Mouse (Mus musculus): ENCODE measurements around the gene Tmem175.
"Not testable (repeated sequence)": the region's sequence is repeated elsewhere in the genome, so short reads cannot be mapped to it uniquely, and the experiment has no call there.

The Tmem175 gene

DNA sequence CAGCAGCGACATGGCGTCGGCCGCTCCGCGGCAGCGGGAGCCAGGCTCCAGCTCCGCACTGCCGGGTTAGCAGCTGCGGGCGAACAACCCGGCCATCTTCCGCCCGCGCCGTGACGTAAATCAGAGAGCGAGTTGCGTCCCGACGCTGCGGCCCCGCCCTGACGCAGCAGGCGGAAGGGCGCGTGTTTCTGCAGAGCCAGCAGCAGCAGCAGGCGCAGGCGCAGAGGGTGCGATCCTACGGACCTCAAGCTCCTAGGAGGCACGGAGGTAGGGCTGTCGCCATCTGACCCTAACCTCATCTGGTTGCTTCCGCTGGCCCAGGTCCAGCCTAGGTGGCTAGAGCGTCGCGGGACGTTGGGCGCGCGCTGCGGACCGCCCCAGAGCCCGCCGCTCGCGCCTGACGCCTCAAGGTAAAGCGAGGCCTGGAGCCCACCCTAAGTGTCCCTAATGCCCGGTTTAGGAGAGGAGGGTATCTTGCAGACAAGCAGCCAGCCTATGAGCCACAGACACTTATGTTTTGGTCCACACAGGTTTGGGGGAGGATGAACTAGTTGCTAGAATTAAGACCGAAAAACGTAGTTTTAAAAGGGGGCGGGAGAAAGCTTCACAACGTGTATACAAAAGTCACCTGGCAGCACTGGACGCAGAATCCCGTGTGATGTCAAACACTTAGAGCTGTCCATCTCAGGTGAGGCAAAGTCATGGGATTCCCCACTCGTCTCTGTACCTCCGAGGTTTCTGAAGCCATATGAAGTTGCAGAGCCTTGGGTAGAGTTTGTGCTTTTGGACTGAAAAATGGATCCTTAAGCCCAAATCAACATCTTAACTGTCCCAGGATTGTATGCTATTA is at the start of gene Tmem175, which contains the start of gene Gak:
Gene Tmem175, plus strand, starts transcription at position 137 of the 850 bp plus-strand sequence.
Gene Gak, minus strand, starts transcription at position 122 of the 850 bp plus-strand sequence.
- in situ Hi-C loops (cut with MseI, MboI) = no loop called here

DNA sequence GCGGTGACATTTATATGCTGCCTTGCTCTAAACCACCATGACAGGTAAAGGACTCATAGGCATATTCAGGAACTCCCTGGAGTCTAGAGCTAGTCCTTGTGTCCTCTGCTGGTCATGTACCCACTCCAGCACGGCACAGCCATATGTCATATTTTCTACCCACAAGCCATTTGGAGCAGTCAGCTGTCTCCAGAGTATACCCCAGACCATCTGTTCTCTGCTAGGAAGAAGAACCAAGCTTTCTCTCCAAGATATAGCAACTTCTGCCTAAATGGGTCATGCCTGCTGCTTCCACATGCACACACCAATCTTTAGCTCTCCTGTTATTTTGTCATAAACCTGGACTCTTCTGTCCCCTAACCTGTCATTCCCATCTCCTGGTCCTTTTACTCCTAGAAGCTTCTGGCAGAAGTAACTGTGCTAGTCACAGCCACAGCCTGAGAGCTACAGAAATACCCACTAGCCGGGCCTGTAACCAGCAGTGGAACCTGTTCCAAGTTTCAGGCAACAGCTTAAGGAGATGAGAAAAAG is 48.1 kb upstream of the Tmem175 start:
- in situ Hi-C loops (cut with MseI, MboI) = no loop called here

DNA sequence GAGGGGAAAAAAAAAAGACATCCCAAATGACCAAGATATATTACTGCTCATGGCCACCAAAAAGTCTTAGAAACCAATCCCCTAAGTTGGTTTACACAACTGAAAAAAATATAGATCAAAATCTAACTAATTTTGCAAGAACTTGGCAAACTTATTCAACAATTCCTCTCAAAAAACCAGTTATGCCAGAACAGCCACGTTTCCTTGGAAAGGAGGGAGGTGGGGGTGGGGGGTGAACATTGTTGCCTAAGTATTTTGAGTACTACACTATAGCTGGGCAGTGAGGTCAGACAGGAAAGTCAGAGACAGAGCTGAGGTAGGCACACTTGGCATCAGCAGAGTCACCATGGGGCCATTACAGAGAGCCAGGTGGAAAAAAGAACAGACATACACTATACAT is 29.6 kb upstream of the Tmem175 start:
- in situ Hi-C loops (cut with MseI, MboI) = no loop called here

DNA sequence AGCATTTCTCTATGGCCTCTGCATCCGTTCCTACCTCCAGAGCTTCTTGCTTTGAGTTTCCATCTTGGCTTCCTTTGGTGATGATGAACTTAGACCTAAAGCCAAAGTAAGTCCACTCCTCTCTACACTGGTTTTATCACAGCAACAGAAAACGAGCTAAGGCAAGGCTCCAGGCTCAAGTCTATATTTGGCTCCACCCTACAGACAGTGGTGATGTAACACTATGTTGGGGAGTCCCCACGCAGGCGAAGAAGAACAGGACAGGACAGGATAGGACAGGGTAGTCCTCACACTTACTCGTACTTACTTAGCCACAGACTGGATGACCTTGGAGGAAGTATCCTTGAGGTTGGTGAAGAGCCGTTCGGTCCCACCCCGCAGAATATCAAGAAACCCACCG is 27.0 kb upstream of the Tmem175 start:
- in situ Hi-C loops (cut with MseI, MboI) = no loop called here

DNA sequence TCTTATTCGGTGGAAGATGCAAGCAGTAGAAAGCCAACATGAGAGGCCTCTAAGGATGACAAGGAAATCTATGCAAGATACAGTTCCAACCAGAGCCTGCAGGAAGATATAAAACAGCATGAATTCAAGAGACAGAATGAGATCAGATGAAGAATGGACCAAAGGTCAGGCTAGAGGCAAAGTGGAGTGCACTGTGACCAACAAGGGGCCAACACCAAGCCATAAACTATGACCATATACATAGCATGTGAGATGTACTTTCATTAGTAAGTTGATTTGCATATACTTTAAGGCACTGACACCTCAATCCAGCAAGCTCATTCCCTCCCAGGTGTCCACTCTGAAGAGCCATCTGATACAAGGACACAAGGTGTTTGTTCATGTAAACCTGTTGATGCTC is 19.1 kb upstream of the Tmem175 start:
- in situ Hi-C loops (cut with MseI, MboI) = no loop called here

DNA sequence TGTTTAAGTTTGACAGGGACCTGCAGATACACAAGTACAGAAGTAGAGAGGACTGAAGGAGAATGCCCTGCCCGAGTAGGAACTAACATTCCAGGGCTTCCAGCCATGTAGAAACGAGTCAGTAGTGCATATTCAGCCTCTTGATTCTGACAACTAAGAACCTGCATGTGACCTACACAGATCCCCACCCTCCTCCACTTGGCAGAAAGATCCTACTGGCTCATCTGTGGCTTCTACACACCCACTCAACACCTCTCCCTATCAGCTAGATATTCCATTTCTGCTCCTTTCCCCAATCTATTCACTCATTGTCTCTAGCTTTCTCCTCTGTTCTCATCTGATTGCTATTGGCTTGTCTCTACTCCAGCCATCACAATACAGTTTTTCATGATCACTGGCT is 7.7 kb upstream of the Tmem175 start:
- in situ Hi-C loops (cut with MseI, MboI) = no loop called here

DNA sequence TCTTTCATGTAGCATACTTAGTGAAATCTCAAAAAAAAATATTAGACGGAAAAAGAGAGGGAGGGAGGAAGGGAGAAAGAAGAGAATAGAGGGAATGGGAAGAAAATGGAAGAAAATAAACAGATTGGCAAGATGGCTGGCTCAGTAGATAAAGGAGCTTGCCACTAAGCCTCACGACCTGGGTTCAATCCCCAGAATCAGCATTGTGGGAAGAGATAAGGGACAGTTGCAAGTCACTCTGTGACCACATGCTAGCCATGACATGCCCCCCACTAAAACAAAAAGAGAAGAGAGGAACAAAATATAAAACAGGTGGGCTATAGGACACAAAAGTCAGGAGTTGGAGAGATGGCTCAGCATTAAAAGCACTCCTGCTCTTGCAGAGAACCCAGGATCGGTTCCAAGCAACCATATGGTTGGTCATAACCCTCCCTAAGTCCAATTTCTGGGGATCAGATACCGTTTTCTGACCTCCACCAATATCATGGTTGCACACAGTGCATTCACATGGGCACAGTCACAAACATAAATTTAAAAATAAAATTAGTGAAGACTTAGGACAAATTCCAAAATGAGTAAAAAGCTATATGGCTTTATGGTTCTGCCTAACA is 3.4 kb upstream of the Tmem175 start:
- in situ Hi-C loops (cut with MseI, MboI) = no loop called here

DNA sequence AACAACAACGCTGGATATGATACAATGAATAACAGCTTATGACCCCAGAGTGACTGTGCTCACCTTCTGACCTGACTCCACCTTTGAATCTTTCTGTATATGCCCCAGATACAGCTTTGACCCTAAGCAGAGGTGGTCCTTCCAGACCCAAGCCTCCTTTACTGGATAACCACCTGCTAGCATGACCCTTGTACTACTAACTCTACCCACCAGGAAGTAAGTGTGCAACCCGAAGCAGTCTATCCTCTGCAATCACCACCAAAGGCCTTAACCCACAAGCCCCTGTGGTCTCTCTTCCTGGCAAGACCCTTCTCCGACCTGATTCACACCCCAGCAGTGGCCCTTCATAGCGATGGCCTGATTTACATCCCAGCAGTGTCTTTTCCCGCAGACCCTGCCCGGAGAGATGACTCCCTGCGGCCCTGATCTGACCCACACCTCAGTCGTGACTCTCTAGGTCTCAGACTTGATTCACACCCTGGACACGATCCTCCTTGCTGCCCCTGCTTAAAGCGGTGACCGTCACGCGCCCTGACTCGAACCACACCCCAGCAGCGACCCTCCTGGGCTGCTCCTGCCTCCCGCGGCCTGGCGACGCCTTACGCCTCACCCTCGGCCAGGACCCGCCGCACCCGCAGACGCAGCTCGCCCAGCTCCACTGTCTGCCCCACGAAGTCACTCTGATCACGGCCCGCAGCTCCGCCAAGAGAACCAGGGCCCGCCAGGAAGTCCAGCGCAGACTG is 508 bp upstream of the Tmem175 start:
- in situ Hi-C loops (cut with MseI, MboI) = no loop called here

DNA sequence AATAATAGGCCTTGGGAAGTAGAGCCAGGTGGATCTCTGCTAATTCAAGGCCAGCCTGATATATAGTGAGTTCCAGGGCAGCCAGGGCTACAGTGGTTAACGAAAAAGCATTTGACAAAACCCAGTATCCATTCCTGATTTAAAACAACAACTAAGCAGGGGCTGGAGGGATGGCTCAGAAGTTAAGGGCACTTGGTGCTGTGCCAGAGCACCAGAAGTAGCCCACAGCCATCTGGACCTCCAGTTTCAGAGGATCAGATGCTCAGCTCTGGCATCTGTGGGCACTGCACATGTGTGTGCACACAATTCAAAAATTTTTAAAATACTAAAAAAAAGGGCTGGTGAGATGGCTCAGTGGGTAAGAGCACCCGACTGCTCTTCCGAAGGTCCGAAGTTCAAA is 4.1 kb downstream of the Tmem175 start:
- in situ Hi-C loops (cut with MseI, MboI) = no loop called here

DNA sequence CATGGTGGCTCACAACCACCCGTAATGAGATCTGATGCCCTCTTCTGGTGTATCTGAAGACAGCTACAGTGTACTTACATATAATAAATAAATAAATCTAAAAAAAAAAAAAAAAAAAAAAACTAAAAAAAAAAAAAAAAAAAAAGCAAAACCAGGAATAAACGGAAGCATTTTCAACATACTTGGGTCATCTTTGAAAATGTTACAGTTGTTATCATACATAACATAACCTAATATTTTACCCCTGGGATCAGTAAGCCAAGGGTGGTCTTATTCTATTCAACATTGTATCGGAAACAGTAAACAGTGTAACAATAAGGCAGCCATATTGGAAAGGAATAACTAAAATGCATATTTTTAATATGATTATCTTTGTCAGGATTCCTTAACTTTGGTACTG is 4.5 kb downstream of the Tmem175 start:
- in situ Hi-C loops (cut with MseI, MboI) = not testable (repeated sequence)

DNA sequence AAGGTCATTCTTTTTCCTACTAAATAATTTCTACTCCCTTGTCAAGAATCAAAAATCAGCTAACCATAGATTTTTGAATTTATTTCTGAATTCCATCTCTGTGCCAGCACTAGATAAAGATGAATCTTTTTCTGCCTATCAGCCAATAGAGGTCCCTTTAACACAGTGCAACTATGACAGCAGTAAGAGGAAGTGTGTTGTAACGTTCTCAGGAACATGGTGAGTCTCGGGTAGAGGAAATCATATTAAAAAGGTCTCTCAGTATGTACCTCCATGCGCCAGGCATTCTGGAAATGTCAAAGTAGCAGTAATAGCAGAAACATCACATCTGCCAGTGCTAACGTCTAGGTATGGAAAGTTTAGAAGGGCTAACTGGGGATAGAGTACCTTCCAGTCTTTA is 6.6 kb downstream of the Tmem175 start:
- in situ Hi-C loops (cut with MseI, MboI) = no loop called here

DNA sequence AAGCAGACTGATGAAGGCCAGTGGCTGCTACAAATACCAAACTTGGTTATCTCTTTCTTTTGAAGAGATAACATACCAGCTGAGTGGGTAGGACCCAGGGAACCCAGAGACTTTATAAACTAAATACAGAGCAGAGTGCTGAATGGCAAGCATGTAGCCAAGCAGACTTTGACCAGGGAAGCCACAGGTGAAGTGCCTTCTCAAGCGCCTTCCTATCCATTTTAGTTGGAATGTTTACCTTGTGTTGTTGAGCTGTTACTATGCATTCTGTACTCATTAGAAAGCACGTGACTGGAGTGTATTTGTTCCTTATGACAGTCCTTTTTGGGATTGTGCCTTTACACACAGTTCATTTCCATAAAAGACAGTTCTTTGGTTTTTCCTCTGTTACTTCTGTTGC is 14.1 kb downstream of the Tmem175 start:
- in situ Hi-C loops (cut with MseI, MboI) = no loop called here

DNA sequence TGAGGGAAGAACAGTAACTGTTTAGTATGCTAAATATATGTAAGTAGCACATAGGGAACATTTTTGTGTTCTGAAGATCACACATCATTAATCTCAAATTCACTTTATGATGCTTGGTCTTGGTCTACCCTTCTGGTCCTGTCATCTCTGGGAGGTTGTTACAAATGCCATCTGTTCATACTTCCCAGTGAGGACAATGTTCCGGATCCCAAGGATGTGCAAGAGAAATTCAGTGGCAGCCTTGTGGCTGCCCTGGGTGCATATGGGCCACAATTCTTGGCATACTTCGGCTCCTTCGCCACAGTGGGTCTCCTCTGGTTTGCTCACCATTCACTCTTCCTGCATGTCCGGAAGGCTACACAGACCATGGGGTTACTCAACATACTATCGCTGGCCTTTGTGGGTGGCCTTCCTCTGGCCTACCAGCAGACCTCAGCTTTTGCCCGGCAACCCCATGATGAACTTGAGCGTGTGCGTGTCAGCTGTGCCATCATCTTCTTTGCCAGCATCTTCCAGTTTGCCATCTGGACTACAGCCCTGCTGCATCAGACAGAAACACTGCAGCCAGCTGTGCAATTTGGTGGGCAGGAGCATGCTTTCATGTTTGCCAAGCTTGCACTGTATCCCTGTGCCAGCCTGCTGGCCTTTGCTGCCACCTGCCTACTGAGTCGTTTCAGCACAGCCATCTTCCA is 16.2 kb downstream of the Tmem175 start:
- in situ Hi-C loops (cut with MseI, MboI) = no loop called here

DNA sequence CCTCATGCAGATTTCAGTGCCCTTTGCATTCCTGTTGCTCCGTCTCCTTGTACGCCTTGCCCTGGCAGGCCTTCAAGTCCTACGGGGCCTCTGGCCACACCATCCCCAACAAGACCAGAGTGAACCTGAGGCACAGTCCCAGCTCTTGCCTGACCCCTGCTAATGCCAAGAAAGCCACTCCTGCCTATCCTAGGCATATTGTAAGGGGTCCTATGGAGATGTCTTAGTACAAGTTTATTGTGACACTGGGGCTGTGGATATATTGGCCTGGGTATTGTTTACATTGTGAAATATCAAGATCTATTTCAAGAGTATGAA is 16.7 kb downstream of the Tmem175 start:
- in situ Hi-C loops (cut with MseI, MboI) = no loop called here

DNA sequence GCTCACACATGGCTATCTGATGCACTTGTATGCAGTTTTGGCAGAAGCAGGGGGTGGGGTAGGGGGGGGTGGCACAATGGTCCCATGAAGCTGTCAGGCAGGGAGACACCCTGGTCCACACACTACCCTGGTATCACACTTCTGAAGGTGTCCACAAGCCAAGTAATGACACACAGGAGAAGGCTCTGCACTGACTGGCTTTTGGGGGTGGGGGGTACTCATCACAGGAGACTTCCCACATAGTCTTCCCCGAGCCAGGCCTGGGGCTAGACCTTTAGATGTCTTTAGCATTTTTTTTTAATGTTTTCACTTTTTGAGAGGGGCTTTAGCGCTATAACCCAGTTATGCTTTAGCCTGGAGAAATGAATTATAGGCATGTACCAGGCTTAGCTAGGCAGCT is 17.7 kb downstream of the Tmem175 start:
- in situ Hi-C loops (cut with MseI, MboI) = no loop called here

DNA sequence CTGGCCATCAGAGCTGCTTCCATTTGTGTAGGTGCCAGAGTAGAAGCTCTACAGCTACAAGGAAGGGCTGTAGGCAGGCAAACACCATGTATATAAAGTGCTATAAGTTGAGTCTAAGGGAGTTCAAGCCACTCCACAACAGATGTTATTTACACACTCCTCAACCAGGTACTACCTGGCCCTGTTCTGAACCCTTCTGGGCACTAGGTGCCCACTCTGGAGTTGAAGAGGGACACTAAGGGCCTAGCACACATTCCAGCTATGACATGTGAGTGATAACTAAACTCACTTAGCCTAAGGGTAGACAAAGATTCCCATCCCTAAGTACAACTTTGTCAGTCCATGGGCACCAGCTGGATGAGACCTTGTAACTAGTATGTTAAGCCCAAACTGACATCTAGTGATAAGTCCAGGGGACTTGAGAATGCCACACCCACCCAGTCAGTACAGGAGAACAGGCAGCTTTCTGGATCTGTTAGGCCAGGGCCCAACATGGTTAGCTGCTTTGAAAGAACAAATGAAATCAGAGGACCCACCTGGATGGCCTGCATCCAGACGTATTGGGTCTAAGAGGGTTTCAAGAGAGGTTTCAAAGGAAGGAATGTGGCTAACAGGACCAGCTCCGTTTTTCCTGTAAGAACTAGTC is 18.4 kb downstream of the Tmem175 start:
- in situ Hi-C loops (cut with MseI, MboI) = no loop called here

DNA sequence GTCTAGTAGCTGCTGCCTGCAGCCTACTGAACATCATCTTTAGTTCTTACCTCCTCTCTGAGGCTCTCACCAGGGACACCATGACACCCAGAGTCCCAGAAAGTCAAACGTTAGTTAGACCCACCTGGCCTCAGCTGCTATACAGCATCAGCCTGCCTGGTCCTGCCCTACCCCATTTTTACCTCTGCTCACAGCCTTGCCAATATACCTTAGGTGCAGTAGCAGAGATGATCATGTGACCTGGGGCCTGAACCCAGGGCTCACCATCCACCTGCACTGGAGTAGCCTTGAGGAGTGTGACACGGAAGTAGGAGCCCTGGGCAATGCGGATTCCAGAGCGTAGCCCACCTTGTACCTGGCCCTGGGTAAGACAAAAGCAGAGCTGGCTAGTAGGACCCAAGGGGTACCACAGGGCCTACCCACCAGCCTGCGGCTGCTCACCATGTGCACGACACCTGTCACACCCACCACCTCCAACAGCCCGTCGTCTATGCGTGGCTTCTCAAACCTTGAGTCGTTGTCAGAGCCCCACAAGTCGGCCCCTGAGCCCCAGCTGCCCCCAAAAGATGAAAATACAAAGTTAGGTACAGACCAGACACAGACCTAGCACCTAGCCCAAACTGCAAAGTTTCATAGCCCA is 19.5 kb downstream of the Tmem175 start:
- in situ Hi-C loops (cut with MseI, MboI) = no loop called here

DNA sequence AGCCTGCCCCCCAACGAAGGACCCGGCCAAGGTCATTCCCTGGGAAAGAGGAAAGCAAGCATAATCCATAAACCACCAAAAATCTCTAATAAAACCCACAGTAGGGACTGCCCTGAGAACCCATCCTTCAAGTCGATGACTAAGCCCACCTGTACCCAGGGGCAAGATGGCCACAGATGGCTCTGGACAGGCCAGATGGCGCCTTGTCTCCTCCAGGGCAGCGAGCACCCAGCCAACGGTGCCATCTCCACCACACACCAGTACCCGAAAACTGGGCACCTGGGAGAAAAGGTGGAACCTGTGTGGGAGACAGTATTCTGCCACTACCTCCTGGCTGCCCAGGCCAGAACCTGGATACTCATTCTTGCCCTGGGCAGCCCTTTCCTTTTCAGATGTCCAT is 20.8 kb downstream of the Tmem175 start:
- in situ Hi-C loops (cut with MseI, MboI) = no loop called here

DNA sequence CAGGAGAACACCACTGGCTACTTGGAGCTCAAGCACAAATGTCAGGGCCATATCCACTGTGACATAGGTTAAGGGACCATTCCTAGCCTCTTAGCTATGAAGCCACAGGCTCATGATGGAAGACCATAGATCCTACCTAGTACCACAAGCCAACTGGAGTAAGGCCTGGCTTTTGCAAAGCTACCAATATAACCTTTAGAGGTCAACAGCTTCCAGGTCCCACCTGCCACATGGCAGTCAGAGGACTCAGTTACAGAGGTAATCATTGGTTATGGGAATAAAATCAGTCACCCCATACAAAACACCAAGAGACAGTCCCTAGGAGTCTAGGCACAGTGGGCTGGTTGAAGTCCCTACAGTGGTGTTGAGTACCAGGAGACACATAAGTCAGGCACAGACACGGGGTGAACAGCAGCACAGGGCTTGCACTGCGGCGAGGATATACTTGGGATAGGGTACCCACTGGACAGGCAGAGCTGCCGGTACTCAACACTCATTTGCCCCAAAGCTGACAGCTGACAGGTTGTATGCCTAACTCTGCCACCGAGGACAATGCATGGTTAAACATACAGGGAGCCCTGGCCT is 21.7 kb downstream of the Tmem175 start:
- in situ Hi-C loops (cut with MseI, MboI) = no loop called here

DNA sequence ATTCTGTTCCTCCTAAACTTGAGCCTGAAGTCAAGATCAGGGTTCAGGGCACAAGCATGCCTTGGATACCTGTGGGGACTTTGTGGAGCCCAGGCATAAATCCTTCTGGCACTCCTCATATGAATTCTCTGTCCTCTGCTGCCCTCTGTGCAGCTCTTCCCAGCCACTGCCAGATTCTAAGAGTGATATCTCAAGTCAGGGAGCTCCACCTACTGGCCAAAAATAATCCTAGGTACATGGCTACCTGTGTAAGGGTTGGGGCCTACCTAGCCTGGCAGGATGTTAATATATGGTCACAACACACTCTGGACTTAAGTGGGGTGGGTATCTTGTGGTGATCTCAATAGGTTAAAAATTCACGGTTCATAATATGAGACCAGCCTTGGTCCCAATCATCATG is 22.3 kb downstream of the Tmem175 start:
- in situ Hi-C loops (cut with MseI, MboI) = no loop called here

DNA sequence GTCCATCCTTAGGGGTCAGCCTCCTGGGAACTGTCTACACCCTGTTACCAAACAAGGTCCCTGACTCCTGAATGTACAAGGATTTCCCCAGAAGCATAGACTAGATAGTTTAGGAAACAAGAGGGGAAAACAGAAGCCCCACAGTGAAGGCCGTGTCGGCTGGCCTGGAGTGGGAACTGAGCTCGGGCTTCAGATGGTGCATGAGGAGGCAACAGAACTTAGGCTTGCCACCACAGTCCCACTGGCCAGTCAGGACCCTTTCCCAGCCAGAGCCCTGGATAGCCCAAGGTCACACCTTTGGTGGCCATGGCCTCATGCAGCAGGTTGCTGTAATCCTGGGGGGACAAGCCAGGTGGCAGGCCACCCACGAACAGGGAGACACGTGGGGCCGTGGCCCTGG is 23.8 kb downstream of the Tmem175 start:
- in situ Hi-C loops (cut with MseI, MboI) = no loop called here
